Mouse (Mus musculus) thymus, postnatal 10 days (tissue): ENCODE results near the gene Mob3b.

Experiments used
- DNase-seq, 2 experiments: peaks; one replicate each; pipeline ENCODE4 v3.0.0; 2021; ENCODE audit warnings: low spot score in 2 of 2

Gene Mob3b

GRCm38 (mm10) chr4:35148326-35148725 is 9.0 kb downstream of the Mob3b start:
- DNase-seq, result no peak

DNA sequence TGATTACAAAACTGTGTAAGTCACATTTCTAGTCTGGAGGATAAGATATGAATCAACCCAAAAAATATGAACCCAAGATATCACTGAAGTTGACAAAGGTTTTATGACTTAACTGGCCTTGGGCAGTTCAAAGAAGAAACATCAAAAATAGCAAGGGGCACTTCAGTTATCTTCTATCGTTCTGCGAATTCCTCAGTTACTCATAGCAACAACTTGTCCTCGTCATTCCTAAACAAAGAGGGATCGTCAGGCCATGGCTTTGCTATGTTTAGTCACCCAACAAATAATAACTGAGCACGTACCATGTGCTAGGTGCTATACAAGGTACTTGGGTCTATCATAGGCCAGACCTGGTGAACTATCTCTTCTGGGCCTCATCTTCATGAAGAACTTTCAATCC is 10.7 kb downstream of the Mob3b start:
- DNase-seq, result no peak

GRCm38 (mm10) chr4:35145726-35146125 is 11.6 kb downstream of the Mob3b start:
- DNase-seq, result no peak

DNA sequence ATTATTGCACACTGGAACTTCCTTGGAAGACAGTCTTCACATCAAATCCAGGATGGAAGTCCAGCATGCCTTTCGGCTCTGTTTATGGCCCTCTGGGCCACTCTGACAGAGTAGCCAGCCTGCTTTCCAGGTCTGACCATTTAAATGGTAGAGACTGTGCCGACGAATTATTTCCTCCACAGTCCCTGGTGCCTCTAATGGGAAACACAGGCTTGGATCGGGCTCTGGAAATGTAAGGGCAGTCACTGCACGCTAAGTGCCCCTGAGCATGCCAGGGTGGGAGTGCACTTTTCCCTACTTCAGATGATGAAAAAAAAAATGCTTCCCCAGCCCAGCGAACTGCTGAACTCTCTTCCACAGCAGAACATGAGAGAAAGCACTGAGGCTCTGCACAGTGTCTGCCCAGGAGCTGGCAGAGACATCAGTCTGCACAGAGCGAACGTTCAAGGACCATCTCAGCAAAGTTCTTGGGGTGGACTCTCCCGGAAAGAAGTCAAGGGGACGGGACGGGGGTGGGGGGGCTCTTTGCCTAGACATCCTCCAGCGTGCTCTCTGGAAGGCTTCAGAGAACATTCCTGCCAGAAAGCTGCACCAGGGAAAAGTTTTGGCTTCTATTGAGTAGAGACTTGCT is 13.7 kb downstream of the Mob3b start:
- DNase-seq, result no peak

- DNase-seq, result peak; percentile 14 to 35
Measured at GRCm38 (mm10) chr4:35140317-35140716, 17.0 kb downstream of the Mob3b start.

DNA sequence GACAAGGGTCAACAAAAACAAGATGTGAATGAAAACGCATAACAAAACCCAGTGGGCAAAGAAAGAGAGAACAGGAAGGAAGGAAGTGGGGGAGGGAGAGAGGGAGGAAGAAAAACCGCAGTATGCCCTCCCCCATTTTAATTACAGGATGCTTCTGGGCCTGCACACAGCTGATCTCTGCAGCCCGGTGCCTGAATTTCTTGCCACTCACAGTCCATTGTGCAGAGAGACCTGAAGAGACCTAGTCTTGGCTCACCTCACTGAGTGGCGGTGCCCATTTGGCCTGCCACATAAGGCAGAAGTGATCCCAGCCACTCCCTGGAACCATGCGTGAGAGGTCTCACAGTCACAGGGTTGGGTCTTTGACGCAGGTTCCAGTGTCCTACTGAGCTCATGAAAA is 19.2 kb downstream of the Mob3b start:
- peak; percentile 9 to 32 for DNase-seq

- DNase-seq, result no peak
Measured at GRCm38 (mm10) chr4:35136996-35137395, 20.3 kb downstream of the Mob3b start.

- DNase-seq, result no peak
Measured at GRCm38 (mm10) chr4:35135806-35136205, 21.5 kb downstream of the Mob3b start.

GRCm38 (mm10) chr4:35134846-35135611 is 22.3 kb downstream of the Mob3b start:
- DNase-seq, result no peak

DNA sequence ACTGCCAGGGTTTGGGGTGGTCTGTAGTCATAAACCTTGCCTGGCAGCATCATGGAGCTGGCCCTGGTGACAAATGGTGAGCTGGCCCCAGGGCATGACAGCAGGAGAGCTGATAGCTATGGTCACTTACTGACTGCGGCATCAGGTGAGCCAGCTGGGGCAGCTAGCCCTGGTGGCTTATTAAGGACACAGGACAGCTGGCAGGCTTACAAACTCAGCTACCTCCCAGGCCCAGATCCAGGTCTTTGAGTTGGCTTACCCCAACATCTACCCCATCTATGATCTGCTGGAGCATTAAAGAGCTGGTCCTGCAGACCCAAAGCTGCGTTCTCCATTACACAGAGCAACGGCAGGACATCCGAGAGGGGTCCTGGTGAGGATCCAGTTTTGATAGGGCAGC is 23.9 kb downstream of the Mob3b start:
- no peak for DNase-seq

DNA sequence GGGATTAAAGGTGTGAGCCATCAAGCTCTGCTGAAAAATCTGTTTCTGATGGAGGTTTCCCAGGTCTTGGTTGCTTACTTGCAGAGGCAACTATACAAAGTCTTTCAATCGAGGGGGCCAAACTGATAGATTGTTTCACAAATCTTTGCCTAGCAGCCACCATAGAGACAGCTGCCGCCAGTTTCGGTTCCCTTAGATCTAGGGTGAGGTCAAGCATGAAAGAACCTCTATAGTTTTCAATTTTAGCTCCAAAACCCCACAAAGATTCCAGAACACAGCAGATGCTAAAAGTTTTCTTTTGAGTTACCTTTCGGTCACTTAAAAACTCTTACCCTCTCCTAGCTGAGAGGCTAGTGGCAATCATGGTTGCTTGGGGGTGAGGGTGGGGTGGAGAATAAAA is 25.7 kb downstream of the Mob3b start:
- DNase-seq, result no peak

- no peak for DNase-seq
Measured at GRCm38 (mm10) chr4:35130411-35130948, 26.8 kb downstream of the Mob3b start.

DNA sequence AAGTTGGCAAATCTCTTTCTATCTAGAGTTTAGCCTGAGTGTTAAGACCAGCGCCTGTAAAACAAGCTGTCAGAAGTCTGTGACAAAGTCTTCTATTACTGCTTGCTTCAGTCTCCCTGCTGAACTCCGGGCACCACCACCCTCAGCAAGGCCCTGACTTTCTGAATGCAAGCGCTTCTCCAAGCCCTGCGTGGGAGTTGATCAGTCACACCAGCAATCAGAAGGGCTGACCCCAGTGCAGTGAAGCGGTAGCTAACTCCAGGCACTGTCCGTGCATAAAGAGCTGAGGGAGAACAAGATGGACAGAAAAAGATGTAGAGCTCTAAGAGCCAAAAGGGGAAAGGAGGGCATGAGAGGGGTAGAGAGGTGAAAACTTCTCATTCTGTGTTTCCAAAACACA is 29.5 kb downstream of the Mob3b start:
- DNase-seq, result no peak

- DNase-seq, result no peak
Measured at GRCm38 (mm10) chr4:35126776-35127175, 30.5 kb downstream of the Mob3b start.

DNA sequence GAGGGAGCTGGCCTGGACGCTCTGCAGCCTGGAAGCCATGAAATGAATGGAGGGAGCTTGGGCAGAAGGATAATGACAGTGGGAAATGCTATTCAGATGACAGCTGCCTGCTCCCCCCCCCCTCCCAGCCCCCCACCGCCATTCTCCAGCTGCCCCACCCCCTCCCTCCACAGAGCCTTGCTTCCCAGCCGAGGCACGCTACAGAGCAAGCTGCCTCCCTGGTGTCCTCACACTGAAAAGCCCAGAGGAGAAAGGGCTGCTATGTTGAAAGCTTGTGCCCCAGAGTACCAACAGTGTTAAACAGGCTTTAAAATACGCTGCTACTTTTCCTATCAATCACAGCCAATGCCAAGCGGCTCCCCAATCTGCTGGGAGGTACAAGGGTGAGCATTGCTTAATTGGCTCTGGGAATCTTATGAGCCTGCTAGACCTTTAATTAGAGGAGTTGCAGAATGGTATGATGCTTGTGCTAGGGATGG is 31.9 kb downstream of the Mob3b start:
- no peak for DNase-seq

GRCm38 (mm10) chr4:35124027-35124426 is 33.3 kb downstream of the Mob3b start:
- no peak for DNase-seq

- no peak for DNase-seq
Measured at GRCm38 (mm10) chr4:35123087-35123486, 34.2 kb downstream of the Mob3b start.

GRCm38 (mm10) chr4:35121060-35121459 is 36.2 kb downstream of the Mob3b start:
- no peak for DNase-seq

GRCm38 (mm10) chr4:35120575-35120974 is 36.7 kb downstream of the Mob3b start:
- DNase-seq, result no peak

GRCm38 (mm10) chr4:35120159-35120558 is 37.1 kb downstream of the Mob3b start:
- no peak for DNase-seq

DNA sequence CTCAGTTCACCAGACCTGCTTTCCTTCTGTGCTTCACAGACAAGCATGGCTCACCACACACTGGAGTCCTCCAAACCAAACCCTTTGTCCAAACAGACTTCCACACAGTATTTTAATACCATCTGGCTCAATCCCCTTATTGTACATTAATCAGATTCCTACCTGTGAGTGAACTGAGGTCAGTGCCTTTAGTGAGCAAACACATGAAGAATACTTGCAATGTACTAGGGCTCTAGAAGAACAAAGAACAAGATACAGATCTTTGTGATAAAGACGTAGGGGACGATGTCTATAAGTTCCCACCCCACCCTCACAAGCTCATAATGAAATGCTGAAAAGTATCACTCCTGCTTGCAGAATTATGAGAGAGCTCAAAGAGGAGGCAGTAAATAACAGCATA is 38.4 kb downstream of the Mob3b start:
- DNase-seq, result no peak

GRCm38 (mm10) chr4:35117144-35117543 is 40.1 kb downstream of the Mob3b start:
- no peak for DNase-seq

DNA sequence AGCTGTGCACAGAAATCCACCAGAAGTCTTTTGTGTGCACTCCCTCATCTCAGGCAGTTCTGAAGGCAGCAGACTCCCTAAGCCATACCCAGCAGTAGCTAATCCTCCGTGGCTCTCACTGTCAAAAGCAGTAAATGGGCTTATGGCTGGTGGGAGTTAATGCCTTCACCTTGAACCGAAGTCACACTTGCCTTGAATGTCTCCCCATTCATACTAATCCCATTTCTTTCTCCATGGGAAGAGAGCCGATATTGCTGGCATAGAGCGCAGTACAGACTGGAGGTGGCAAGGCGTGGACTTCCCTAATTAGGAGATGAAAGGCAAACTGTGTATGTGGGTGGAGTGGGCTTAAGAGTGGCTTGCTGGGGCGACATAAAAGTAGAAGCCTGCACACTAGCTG is 41.4 kb downstream of the Mob3b start:
- no peak for DNase-seq
